Mouse (Mus musculus) common myeloid progenitor, adult 5-6 weeks (primary cell): ENCODE data around the gene Rps6ka5. TPM values are rescaled to one million over a fixed set of nuclear protein-coding genes. Genes with fewer than 3 reads are reported as not detected.

ENCODE experiments used
- ATAC-seq: replicated peaks from 2 replicates; pipeline ENCODE4 v1.8.0; 2016; ENCODE audit warnings: low read depth, mild to moderate bottlenecking, moderate TSS enrichment, inconsistent platforms; ENCODE audit not compliant: poor library complexity, severe bottlenecking
- total RNA-seq: library from RNA; stranded (forward); fragments of 200-1000, 187-1606 nt; gene quantifications from 2 replicates; pipeline ENCODE4 v1.2.3, GENCODE M21; 2017

The Rps6ka5 gene
- total RNA-seq, 1 experiment from 2014 or later = 47.1 TPM

DNA sequence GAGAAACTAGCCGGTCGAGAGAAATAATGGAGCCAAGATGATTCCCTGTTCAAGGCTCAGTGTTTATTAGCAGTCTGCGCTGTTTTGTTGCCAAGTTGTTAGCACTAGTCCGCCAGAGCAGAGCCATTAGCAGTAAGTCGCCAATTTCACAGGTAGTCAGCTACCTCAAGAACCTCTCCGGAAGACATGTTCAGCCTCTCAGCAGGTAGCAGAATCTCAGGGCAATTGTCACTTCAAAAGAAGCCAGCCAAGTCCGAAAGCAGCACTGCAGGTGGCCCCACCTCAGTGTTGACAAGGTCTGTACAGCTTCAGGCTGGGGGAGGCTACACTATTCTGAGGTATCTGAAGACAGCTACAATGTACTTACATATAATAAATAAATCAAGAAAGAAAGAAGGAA lies 1.1 kb upstream of the Rps6ka5 start:
- no peak for ATAC-seq

DNA sequence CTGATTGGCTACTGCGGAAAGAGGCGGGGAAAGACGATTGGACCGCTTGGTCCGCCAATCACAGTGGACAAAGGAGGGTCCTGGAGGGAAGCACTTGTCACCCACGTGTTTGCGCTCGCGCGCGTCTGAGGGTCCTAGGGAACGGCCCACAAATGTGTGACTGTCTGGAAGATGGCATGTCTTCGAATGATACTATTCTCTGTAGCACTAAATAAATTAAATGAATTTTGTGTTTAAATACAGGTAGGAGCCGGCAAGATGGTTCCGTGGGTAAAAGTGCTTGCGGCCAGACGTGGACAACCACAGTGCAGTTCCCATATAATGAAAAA lies 1.4 kb downstream of the Rps6ka5 start:
- ATAC-seq = no peak

DNA sequence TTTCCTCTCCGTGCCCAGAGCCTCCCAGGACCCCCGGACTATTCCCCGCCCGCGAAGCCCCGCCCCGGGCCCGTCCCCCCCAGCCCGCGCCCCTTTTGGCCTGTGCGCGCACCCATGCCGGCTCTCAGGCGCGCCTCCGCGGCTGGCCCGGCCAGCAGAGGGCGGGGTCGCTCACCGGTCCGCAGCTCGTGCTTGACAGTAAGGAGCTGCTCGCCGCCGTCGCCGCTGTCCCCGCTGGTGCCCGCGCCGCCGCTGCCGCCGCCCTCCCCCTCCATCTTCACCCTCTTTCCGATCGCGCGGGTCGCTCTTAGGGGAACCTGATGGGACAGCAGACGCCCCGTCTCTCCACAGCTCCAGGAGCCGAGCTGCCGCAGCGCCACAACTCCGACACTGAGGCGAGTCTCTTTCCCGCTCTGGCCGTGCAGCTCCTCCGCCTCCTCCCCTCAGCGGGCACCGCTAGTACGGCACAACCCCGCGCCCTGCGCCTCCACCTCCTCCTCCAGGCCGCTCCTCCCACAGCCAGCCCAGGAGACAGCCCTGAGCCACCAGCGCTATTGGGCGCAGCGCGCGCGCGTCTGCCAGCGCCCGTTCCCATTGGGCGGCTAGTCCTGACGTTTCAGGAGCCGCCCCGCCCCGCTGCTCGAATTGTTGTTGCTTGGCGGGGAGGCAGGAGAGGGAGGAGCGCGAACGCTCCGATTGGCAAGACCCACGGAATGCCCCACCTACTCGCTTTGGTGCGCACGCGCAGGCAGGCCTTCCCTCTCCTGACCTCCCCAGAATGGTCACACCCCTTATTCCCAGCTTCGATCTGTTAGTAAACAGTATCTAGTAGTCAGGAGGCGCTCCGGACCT lies 2.0 kb downstream of the Rps6ka5 start:
- peak; percentile 82 for ATAC-seq

DNA sequence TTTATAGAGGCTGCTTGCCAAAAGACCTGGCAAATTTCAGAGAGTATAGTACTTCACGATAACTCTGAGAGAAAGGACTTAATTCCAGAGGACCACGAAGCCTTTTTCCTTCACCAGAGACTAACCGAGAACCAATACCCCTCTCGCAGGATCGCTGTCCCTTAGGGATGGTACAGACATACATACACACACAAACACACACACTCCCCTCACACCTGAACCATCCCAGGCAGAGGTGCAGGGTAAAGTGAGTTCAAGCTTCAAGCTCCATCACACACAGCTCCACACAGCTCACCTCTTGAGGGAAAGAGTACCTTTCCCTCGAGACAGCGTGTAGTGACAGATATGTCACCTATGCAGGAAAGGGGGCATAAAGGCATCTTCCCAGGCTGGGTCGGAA lies 2.6 kb downstream of the Rps6ka5 start:
- no peak for ATAC-seq

DNA sequence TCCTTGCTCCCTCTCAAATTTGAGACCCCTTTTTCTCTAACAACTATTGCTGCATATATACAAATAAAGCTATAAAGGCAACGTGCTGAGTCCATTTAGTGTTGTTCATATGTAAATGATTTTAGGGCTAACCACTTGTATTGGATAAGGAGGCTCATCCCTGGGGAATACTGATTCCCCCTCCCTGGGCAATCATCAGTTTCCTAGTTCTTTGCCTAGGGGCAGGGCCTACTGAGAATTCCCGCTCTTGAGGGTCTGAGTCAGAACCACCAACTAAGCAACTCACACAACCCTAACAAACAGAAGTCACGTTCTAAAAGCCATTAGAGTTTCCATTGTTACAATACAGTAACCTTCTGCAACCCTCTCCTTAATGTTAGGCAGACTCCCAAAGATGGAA lies 6.0 kb downstream of the Rps6ka5 start:
- no peak for ATAC-seq

DNA sequence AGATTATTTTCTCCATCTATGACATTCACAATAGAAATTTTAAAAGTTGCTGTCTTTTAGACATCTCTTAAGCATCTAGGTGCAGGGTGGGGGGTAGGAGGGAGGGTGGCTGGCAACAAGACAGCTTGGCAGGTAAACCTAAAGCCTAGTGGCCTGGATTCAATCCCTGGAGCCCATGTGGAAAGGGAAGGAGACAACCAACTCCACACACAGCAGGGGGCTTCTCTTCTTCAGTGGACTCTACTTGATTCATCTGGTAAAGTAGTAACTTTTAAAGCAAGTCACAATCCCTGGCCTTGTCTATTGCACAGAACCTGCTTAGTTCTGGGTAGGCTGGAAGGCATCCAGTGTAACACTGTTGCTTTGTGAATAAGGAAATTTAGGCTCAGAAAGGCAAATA lies 9.3 kb downstream of the Rps6ka5 start:
- ATAC-seq = no peak

DNA sequence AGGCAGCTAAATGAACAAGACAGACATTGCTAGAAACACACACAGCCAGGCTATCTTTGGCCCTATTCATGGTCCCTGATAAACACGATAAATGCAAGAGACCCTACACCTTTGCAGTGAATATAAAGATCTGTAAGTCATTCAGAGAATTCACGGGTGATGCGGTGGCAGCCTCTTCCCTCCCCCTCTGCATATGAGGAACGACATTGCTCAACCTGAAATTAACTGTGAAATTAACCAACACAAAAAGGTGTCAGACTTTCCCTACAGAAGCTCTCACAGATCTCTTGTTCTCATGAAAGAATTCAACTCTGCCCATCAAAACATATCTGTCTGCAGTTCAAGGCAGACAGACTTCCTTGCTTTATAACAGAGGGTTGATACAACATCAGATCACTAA lies 9.8 kb downstream of the Rps6ka5 start:
- peak; percentile 33; the same call in 1 of the 2 replicates for ATAC-seq

DNA sequence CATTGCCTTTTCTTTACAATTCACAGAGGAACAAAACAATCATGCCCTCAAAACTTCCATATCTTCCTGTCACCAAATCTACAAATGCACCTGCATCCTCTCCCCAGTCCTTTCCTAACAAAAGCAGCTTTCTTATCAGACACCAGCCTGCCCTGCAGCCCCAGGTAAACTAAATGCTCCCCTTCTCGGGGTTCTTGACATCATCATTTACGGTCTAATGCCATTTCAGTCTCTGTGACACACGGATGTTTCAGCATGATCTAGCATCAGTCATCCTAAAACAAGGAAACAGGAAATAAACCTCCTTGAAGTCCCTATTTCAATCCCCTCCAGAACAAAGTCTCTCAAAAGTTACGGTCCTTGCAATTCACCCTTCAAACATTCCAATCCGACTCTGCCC lies 15.0 kb downstream of the Rps6ka5 start:
- ATAC-seq = 0 out of 2 replicates have a peak, but pooled peaks have one; percentile 13

DNA sequence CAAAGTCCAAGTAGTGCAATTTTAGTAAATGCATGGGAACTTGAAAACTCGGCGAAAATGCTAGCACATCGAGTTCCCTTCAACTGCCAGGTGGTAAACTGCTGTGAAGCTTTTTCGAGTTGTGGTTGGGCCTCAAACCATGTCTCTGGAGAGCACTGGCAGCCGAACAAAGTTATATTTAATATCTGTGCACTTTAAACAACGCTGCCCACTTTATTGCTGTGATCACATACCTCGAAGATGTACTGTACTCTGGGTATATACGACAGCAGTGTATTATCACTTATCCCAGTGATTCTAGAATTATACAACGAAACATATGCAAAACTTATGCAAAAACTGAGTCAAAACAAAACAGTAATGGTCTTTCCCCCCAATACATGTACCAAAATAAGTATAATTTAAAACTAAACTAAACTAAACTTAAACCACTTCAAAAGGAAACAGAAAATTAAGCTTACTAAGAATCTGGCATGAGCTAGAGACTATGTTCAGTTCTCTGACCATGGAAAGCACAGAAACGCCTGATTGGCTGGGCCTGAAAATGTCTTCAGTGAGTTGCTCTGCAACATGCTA lies 15.6 kb downstream of the Rps6ka5 start:
- ATAC-seq = 0 out of 2 replicates have a peak, but pooled peaks have one; percentile 19

DNA sequence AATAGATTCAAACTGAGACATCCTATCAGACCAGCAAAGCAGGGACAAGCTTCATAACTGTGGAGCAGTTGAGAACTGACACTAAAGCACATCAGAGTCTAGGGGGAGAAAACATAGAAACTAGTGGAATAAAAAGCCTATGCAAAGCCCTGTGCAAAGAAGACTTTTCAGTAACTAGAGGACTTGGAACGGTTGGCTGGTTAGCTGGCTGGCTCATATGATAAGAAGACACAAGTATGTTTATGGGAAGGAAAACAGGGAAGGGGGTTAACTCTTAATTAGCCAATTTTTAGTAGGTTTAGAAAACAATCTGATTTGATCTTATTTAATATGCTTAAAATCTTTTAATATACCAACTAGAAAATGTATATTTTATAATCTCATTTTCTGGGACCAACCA lies 16.4 kb downstream of the Rps6ka5 start:
- peak; percentile 40; the same call in 1 of the 2 replicates for ATAC-seq

DNA sequence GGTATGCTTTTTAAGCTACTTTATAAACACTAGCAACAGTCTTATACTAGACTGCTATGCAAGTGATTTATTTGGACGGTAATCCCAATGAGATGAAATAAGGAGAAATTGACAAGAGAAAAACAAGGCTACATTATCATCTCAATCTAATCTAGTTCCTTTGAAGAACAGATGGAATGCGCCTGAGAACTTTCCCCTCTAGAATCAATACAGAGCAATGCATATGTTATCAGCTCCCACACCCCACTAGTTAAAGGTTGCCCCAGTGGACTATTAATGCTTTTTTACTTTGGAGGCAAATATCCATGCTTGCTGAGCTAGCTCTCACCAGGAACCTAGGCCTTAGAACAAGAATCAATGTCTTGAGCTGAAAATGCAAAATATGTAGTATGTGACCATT lies 19.5 kb downstream of the Rps6ka5 start:
- ATAC-seq = no peak

DNA sequence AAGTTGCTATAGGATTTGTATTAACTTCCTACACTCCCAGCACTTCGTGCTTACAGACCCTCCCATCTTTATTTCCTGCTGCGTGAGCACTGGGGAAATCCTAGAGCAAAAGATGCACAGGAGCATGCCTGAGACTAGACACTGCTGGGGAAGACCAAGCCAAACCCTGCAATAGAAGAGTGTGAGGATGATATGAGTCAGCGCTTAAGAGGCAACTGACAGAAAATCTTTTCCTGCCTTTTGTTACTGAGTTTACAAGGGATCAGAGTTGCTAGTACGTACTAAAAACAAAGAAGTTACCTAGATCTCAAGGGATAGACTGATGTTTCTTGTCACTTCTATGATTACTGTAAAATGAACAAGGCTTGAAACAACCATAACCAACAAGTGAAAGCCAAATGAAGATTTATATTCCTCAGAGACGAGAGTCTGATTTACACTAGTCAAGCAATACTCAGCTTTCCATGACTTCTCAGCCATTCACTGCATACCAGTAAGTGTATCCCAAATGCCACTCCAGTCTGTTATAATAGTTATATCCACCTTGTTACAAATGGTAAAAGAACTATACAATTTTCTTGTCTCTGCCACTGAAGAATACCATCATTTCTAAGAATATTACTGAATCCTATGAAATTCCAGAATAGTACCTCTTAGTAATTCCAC lies 21.6 kb downstream of the Rps6ka5 start:
- ATAC-seq = no peak

DNA sequence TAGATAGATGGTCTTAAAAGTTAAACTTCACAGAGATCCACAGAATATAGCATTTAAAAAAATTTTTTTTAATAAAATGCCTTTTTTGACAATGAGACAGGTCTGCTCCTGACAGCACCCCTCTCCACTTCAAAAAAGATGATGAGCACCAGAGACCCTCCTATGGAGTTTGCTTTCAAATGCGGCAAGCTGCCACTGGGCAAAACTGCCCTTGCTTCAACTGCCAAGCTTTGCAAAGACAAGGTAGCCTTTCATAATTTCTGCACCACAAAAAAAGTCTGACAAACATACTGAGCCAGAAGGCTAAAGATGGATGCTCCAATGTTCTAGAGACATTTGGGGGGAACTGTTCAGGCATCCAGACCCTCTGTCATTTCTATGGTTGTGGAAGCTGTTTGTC lies 28.8 kb downstream of the Rps6ka5 start:
- no peak for ATAC-seq

DNA sequence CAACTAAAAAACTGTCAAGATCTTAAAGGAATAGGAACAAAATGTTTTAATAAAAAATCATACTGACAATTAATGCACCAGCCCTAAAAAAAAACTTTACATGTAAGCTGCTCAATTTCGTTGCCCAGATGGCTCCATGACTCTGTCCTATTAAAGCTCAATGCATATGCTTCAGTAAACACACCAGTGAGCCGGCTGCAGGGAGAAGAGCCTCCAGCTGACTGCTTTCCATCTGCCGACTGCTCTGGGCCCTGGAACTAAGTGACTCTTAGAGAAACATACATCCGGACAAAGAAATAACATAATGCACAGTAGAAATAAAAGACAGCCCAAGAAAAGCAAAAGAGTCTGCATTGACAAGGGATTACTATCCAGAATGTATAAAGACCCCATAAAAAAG lies 30.2 kb downstream of the Rps6ka5 start:
- no peak for ATAC-seq

DNA sequence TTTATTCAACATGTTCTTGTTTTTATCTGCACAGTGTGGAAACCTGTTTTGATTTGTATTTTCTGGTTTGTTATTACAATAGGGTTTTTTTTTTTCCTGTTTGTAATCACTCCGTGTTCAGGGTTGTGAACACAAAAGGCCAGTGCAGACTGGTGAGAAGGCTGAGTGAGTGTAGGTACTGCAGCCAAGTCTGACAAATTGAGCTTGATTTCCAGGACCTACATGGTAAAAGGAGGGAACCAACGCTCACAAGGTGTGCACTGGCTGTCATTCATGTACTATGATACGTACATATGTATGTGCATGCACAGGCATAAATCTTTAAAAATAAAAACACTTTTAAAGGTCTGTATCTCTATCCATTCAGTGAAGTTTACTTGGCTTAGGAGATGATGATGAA lies 31.5 kb downstream of the Rps6ka5 start:
- ATAC-seq = no peak

DNA sequence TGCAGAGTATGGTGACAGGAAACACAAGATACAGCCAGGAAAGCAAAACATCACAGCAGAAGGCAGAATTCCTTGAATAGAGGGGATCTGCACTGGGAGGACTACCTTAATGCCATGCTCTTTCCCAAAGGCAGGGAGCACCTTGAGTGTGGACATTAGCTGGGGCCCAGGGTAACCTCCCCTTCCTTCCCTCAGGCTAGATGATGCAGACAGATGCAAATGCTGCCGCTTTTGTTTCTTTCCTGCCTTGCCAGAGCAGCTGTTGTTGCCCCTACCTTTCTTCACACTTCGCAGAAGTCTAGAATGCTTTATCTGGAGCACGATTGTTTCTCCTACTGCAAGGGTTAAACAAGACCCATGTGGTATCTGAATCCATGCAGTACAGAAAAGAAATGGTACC lies 34.6 kb downstream of the Rps6ka5 start:
- ATAC-seq = no peak

DNA sequence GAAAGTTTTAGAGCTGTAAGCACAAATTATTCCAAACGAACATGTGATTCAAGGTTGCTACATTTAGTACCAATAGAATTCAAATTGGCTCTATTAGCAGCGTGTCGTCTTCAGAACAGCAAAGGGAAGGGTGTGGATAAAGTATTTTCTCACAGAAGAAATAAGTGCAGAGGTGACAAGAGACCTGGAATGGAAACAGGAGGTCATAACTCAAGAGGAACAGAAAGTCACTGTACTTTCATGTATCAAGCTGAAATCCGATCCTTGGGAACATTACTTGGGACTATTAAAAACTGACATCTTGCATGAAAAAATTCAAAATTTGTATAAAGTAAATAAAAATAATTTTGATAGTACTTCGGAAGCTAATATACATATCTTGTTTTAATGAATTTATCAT lies 36.3 kb downstream of the Rps6ka5 start:
- no peak for ATAC-seq

DNA sequence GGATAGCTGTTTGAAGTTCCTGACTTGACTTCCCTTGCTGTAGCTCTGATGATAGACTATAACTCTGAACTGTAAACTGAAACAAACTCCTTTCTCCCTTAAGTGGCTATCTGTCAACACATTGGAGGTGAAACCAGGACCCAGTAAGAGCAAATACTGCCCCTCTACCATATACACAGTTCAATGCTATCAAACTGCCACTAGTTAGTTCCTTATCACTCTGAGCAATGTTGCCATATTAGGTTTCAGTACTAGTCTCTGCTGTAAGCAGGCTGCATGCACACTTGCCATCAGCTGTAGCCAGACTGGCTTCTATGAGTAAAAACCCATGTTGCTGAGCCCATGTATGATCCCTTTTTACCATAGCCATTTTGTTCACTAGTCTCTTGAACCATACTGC lies 38.6 kb downstream of the Rps6ka5 start:
- peak; percentile 54 for ATAC-seq

DNA sequence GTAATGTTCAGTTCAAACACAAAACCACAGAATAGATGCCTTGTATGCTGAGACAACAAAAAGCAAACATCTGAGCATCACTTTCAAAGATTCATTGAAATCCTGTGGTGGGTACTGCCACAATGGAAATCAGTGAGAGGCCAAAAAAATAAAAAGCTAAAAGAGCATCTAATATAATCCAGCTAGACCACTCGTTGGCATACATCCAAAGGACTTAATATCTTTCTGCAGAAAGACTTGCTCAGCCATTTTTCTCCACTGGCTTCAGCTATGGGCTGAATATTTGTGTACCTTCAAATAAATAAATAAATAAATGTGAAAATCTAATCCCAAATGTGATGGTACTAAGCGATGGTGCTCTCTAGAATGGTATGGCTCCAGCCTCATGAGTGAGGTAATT lies 39.8 kb downstream of the Rps6ka5 start:
- ATAC-seq = no peak

DNA sequence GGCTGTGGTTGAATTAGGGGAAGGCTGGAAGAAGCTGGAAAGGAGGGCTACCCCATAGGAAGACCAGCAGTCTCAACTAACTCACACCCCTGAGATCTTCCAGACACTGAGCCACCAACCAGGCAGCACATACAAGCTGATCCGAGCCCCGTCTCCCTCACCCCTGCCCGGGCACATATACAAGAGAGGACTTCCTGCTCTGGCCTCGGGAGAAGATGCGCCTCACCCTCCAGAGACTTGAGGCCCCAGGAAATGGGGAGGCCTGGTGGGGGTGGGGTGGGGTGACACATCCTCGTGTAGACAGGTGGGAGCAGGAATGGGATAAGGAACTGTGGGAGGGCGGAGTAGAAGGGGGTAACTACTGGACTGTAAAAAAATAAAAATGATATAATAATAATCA lies 45.0 kb downstream of the Rps6ka5 start:
- 0 out of 2 replicates have a peak, but pooled peaks have one; percentile 25 for ATAC-seq

DNA sequence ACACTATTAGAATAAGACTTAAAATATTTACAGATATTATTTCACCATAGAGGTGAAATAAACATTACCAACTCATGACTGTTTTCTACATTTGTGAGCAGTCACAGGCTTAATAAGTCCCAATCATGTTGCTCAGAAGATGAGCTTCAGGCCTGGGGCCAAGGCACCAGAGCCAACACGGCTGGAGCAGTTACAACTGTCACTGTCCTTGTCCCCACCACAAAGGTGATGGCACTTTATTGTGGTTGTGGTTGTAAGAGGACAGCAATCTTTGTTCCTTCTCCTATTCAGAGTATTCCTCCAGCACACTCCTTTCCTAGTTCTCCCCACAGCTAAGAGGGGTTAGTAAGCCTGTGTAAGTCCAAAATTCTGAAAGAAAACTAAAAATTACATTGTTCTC lies 45.5 kb downstream of the Rps6ka5 start:
- 0 out of 2 replicates have a peak, but pooled peaks have one; percentile 29 for ATAC-seq
